Mouse (Mus musculus) kidney, postnatal 36 days (tissue): ENCODE data around the gene Krt14.

Experiments used
- DNase-seq, 2 experiments: peaks; one replicate each; pipeline ENCODE4 v3.0.0; 2021 to 2022; ENCODE audit warnings: mixed read lengths in 2 of 2

The Krt14 gene

DNA sequence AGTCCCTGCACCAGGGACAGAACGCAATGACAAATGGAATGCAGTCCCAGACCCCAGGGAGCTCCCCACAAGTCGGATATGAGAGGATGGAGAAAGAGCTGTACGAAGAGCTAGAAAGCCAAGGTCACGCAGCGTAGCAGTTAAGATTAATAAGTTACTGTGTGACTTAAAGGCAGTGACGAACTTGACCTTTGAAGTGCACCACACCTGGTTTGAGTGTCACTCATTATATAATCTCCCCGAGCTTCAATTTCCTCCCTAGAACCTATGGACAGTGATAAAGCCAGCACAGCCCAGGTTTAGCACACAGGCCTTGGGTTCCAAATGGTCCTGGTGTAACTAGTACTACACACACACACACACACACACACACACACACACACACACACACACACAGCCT is 43.0 kb downstream of the Krt14 start:
- DNase-seq = peak; percentile 10 to 44

- no peak for DNase-seq
These were observed 49.4 kb downstream of the Krt14 start for GRCm38 (mm10) chr11:100157908-100158477.

DNA sequence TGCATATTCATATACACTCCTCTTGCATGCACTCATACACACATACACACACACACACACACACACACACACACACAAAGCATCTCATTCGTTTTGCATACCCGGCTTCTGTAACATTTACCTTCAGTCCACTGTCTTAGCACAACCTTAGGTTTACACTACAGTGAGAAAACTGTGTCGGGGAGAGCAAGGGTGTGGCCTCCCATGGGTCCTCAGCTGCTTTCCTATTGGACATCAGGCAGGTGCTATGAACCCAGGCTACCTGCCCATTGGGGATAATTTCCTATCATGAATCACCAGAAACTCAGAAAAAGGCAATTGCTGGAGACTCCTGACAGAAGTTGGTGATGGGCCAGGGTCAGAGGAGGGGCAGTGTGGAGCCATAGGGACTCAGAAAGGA is 50.0 kb downstream of the Krt14 start:
- no peak for DNase-seq

DNA sequence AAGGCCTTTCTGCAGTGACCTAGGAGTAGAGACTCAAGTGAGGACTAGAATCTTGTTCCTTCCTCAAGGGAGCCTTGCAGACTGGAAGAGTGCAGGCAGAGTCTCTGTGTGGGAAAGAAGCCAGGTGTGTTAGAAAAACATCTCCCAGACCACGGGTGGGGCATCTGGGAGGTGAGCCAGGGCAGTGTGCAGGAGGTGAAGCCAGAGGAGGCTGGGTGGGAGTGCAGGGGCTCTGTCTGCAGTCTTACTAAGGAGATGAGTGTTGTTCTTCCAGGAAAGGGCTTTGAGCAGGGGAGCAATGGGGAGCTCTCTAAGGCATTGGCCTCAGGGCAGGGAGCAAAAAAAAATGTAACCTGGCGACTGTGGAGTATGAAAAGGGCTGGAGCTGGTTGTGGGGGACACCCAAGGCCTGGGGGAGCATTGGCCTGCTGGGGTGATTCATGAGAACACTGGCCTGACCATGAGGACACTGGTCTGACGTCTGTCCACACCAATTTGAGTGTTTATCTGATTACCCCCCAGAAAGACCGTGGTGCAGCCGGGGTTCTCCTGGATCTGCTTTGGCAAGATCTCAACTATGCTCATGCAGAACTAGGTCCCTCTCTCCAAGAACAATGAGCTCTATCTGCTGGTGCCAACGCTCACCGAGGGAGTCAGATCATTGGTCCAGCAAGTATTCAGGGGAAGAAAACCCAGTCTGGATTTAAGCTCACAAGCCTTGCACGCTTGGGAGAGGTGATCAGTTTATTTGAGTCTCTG is 51.7 kb downstream of the Krt14 start:
- no peak for DNase-seq
